Mouse (Mus musculus) intestine, postnatal 0 days (tissue): ENCODE results near the gene Lkaaear1. TPM values are rescaled to one million over a fixed set of nuclear protein-coding genes. Genes with fewer than 3 reads are reported as not detected.

Experiments
- ATAC-seq: fragments of 200-750 bp; cut with Nextera tagmentation; 2 replicates; pipeline ENCODE4 v1.8.0; 2017; ENCODE audit warnings: mild to moderate bottlenecking, moderate TSS enrichment, moderate library complexity
- H3K27ac ChIP-seq: fragments of 300-500 bp; sonication (generic); 2 replicates; pipeline ENCODE4 v1.5.1; 2014; ENCODE audit warnings: mild to moderate bottlenecking, low read depth, low read length, moderate library complexity
- H3K27me3 ChIP-seq: fragments of 300-500 bp; sonication (generic); replicated peaks from 2 replicates; pipeline ENCODE4 v1.6.1; 2014; ENCODE audit warnings: low read length, mixed read lengths; ENCODE audit not compliant: control insufficient read depth, insufficient read depth
- H3K36me3 ChIP-seq: fragments of 300-500 bp; sonication (generic); 2 replicates; pipeline ENCODE4 v1.6.1; 2014; ENCODE audit warnings: mild to moderate bottlenecking, moderate library complexity; ENCODE audit not compliant: control insufficient read depth, insufficient read depth
- H3K4me1 ChIP-seq: fragments of 300-500 bp; sonication (generic); replicated peaks from 2 replicates; pipeline ENCODE4 v1.6.1; 2014; ENCODE audit warnings: antibody characterized with exemption, low read length, mixed read lengths; ENCODE audit not compliant: control insufficient read depth, insufficient read depth
- H3K4me2 ChIP-seq: fragments of 300-500 bp; sonication (generic); replicated peaks from 2 replicates; pipeline ENCODE4 v1.6.1; 2014; ENCODE audit warnings: low read depth, mild to moderate bottlenecking, moderate library complexity
- H3K4me3 ChIP-seq: fragments of 300-500 bp; sonication (generic); 2 replicates; pipeline ENCODE4 v1.5.1; 2014; ENCODE audit warnings: low read depth, low read length
- H3K9ac ChIP-seq: fragments of 300-500 bp; sonication (generic); 2 replicates; pipeline ENCODE4 v1.6.1; 2014; ENCODE audit warnings: mild to moderate bottlenecking, low read depth, low read length
- H3K9me3 ChIP-seq: fragments of 300-500 bp; sonication (generic); 2 replicates; pipeline ENCODE4 v1.6.1; 2016; ENCODE audit warnings: mixed run types; ENCODE audit not compliant: control insufficient read depth
- CTCF ChIP-seq: sonication (generic); IDR thresholded peaks from 2 replicates; pipeline ENCODE4 v1.5.1; 2016; ENCODE audit warnings: low read depth, mild to moderate bottlenecking, control low read depth, antibody characterized with exemption, moderate library complexity
- WGBS: fragments of 180-500 bp; shearing (Covaris S2); extraction: QIAGEN DNeasy Blood & Tissue Kit; methylation state at CpG from one replicate; pipeline ENCODE4 v1.1.7; 2014; 5-methylcytosine and 5-hydroxymethylcytosine counted together
- polyA plus RNA-seq: library from polyadenylated mRNA; unstranded; fragments of >200 nt; fragmentation: Nextera tagmentation; extraction: Ambion mirVana; gene quantifications from 2 replicates; pipeline ENCODE4 v1.2.1, GENCODE M21; 2015

Lkaaear1 gene
- polyA plus RNA-seq, 1 experiment from 2014 or later = not detected

- Histone ChIP-seq H3K4me2 (no peak overlapping the region; the same call in 1 of the 2 replicates), H3K9me3 (no peaks in the 10 kb centered on the region), H3K4me1 (0 out of 2 replicates have a peak, but pooled peaks cover under 1% of the 10 kb centered on the region), H3K27ac (0 out of 2 replicates have a peak overlapping the region, but pooled peaks have one; percentile 8), H3K4me3 (0 out of 2 replicates have a peak overlapping the region, but pooled peaks have one; percentile 5), H3K36me3 (no peaks in the 10 kb centered on the region; the same call in 1 of the 2 replicates), H3K27me3 (peaks cover 63% of the 10 kb centered on the region), H3K9ac (no peak overlapping the region)
- no peak for TF ChIP-seq CTCF
- WGBS = 6% methylated on average over 14 of the region's 14 CpGs
- ATAC-seq = no peak
Observed at GRCm38 (mm10) chr2:181675454-181675853, 22.8 kb downstream of the Lkaaear1 start.

GRCm38 (mm10) chr2:181674934-181675333 lies 23.3 kb downstream of the Lkaaear1 start:
- WGBS = 72% methylated on average over 4 of the region's 4 CpGs
- Histone ChIP-seq H3K4me2 (no peak overlapping the region), H3K27ac (no peak overlapping the region), H3K4me1 (no peaks in the 10 kb centered on the region), H3K9ac (no peak overlapping the region), H3K36me3 (no peaks in the 10 kb centered on the region; the same call in 1 of the 2 replicates), H3K4me3 (no peak overlapping the region), H3K27me3 (peaks cover 68% of the 10 kb centered on the region), H3K9me3 (no peaks in the 10 kb centered on the region)
- TF ChIP-seq CTCF = no peak
- ATAC-seq = no peak

- no peak overlapping the region for H3K4me3 ChIP-seq
- H3K4me1 ChIP-seq = no peaks in the 10 kb centered on the region
- no peaks in the 10 kb centered on the region; the same call in 1 of the 2 replicates for H3K36me3 ChIP-seq
- H3K27me3 ChIP-seq = peaks cover 81% of the 10 kb centered on the region
- no peak overlapping the region for H3K4me2 ChIP-seq
- TF ChIP-seq CTCF = no peak
- H3K9me3 ChIP-seq = no peaks in the 10 kb centered on the region
- WGBS = 40% methylated on average over 1 of the region's 1 CpGs
- no peak overlapping the region for H3K9ac ChIP-seq
- ATAC-seq = no peak
- H3K27ac ChIP-seq = no peak overlapping the region
Observed at GRCm38 (mm10) chr2:181673501-181673900, 24.7 kb downstream of the Lkaaear1 start.

GRCm38 (mm10) chr2:181671984-181672383 lies 26.3 kb downstream of the Lkaaear1 start:
- Histone ChIP-seq H3K9me3 (no peaks in the 10 kb centered on the region), H3K9ac (no peak overlapping the region), H3K4me1 (no peaks in the 10 kb centered on the region), H3K4me3 (no peak overlapping the region), H3K27ac (no peak overlapping the region), H3K36me3 (no peaks in the 10 kb centered on the region; the same call in 1 of the 2 replicates), H3K4me2 (no peak overlapping the region), H3K27me3 (peaks cover 92% of the 10 kb centered on the region)
- WGBS = 26% methylated on average over 7 of the region's 7 CpGs
- no peak for ATAC-seq
- no peak for TF ChIP-seq CTCF

- no peak for TF ChIP-seq CTCF
- H3K9me3 ChIP-seq = no peaks in the 10 kb centered on the region
- H3K36me3 ChIP-seq = no peaks in the 10 kb centered on the region; the same call in 1 of the 2 replicates
- no peaks in the 10 kb centered on the region for H3K4me1 ChIP-seq
- ATAC-seq = peak; percentile 23; the same call in 1 of the 2 replicates
- no peak within 1 kb of the TSS for H3K27ac ChIP-seq
- WGBS = under 1% methylated on average over 42 of the region's 43 CpGs
- peak within 1 kb of the TSS; percentile 41 for H3K4me3 ChIP-seq
- peaks cover 87% of the 10 kb centered on the region for H3K27me3 ChIP-seq
- peak within 1 kb of the TSS; percentile 56 for H3K4me2 ChIP-seq
- H3K9ac ChIP-seq = peak within 1 kb of the TSS; percentile 31
Observed at GRCm38 (mm10) chr2:181671326-181671725, 26.9 kb downstream of the Lkaaear1 start, which contains the start of gene Sox18. TSS of gene Sox18 (minus strand) at chr2:181671640.

GRCm38 (mm10) chr2:181670913-181671311 lies 27.3 kb downstream of the Lkaaear1 start:
- Histone ChIP-seq H3K36me3 (no peaks in the 10 kb centered on the region; the same call in 1 of the 2 replicates), H3K27me3 (peaks cover 84% of the 10 kb centered on the region), H3K4me3 (peak overlapping the region; percentile 41), H3K9me3 (no peaks in the 10 kb centered on the region), H3K9ac (peak overlapping the region; percentile 31; the same call in 1 of the 2 replicates), H3K4me1 (no peaks in the 10 kb centered on the region), H3K27ac (no peak overlapping the region), H3K4me2 (peak overlapping the region; percentile 56)
- no peak for ATAC-seq
- WGBS = under 1% methylated on average over 41 of the region's 41 CpGs
- no peak for TF ChIP-seq CTCF
